Mouse (Mus musculus): ENCODE data around the gene Ulk4. TPM values are rescaled to one million over a fixed set of nuclear protein-coding genes. Genes with fewer than 3 reads are reported as not detected.

Ulk4 gene
- polyA plus RNA-seq, 1 experiment, result 4.6 TPM

DNA sequence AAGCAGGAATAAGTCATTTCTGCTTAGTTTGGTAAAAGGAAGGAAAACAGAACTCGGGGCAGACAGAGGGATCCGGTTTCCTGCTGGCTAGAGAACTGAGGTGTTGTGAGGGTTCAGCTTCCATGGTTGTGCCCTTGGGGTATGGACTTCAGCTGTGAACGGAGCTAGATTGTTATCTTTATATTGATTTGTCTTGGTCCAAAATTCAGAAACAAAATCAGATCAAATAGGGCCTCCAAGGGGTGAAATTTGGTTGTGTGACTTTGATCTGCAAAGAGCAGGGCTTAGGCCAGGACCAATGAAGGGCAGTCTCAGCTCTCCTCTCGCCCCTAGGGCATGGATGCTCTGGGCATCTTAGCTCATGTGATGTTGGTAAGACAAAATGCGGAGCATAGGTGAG lies 292.5 kb downstream of the Ulk4 start:
- H3K27ac ChIP-seq (ENCODE audit: insufficient read depth, low read length), result no peak overlapping the region
- TF ChIP-seq CTCF (IDR thresholded peaks at IDR 0.05; ENCODE audit: borderline replicate concordance, insufficient read depth, low read length) (no peak), POLR2A (IDR thresholded peaks at IDR 0.05; ENCODE audit: low read depth, low read length) (no peak)
- peaks cover 2% of the 10 kb centered on the region; the same call in 1 of the 2 replicates for H3K4me1 ChIP-seq (ENCODE audit: control insufficient read depth, insufficient read depth, low read length)
- no peak overlapping the region for H3K4me3 ChIP-seq (ENCODE audit: insufficient read depth, low read length)

DNA sequence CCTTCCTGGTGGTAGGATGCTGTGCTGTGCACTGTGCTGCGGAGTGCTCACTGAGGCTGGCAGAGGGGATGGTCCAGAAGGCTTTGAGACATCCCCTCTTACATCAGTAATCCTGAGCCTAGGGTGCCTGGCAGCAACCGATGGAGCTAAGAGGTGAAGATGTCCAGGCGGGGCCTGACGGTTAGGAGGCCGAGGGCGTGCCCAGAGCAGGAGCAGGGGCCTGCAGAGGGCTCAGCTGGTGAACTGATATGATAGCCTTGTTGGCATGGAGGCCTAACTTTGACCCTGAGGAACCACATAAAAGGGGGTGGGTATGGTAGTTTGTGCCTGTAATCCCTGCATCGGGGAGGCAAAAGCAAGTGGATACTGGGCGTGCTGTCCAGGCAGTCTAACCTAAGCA lies 293.1 kb downstream of the Ulk4 start:
- TF ChIP-seq CTCF (IDR thresholded peaks at IDR 0.05; ENCODE audit: borderline replicate concordance, insufficient read depth, low read length), result no peak
- no peak for TF ChIP-seq POLR2A (IDR thresholded peaks at IDR 0.05; ENCODE audit: low read depth, low read length)
- Histone ChIP-seq H3K4me3 (ENCODE audit: insufficient read depth, low read length) (no peak overlapping the region), H3K4me1 (ENCODE audit: control insufficient read depth, insufficient read depth, low read length) (peaks cover 2% of the 10 kb centered on the region; the same call in 1 of the 2 replicates), H3K27ac (ENCODE audit: insufficient read depth, low read length) (no peak overlapping the region)

- H3K4me3 ChIP-seq (ENCODE audit: insufficient read depth, low read length), result no peak overlapping the region
- TF ChIP-seq CTCF (IDR thresholded peaks at IDR 0.05; ENCODE audit: borderline replicate concordance, insufficient read depth, low read length) (no peak), POLR2A (IDR thresholded peaks at IDR 0.05; ENCODE audit: low read depth, low read length) (no peak)
- H3K4me1 ChIP-seq (ENCODE audit: control insufficient read depth, insufficient read depth, low read length), result no peaks in the 10 kb centered on the region
- no peak overlapping the region for H3K27ac ChIP-seq (ENCODE audit: insufficient read depth, low read length)
Measured at GRCm38 (mm10) chr9:120981777-120982176, 295.2 kb downstream of the Ulk4 start.

DNA sequence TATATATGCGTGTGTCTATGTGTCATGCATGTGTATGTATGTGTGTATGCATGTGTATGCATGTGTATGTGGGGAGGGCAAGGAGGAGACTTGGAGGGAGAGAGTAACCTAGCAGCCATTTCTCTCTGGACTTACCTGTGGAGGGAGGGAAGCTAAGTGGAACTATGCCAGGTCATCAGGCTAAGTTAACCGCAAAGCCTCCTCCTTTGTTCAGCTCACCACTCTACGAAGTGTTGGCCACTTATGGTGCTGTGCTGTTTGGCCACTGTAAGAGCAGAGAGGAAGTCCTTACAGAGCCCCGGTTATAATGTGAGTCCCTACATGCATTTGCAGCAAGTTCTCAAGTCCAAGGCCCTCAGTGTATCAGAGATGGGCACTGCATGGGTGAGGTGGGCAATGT lies 300.1 kb downstream of the Ulk4 start:
- H3K27ac ChIP-seq (ENCODE audit: insufficient read depth, low read length), result no peak overlapping the region
- no peak for TF ChIP-seq POLR2A (IDR thresholded peaks at IDR 0.05; ENCODE audit: low read depth, low read length)
- TF ChIP-seq CTCF (IDR thresholded peaks at IDR 0.05; ENCODE audit: borderline replicate concordance, insufficient read depth, low read length), result no peak
- no peak overlapping the region for H3K4me3 ChIP-seq (ENCODE audit: insufficient read depth, low read length)
- H3K4me1 ChIP-seq (ENCODE audit: control insufficient read depth, insufficient read depth, low read length), result peaks cover 15% of the 10 kb centered on the region

DNA sequence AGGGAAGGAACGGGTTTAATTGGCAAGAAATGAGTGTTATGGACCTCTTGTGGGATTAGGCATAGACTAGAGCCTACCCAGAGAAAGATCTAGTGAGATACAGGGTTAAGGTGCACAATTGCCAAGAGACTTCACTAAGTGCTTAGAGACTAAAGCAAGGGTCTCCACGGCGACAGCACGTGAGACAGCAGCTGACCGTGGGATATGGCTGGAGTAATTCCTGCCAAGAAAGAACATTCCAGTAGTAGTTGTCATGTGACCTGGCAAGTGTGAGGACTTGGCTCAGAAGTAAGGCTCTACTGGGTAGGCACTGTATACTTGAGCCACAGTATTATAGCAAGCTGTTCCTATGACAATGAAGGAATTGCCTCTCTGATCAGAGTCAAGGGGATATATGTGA lies 300.8 kb downstream of the Ulk4 start:
- H3K27ac ChIP-seq (ENCODE audit: insufficient read depth, low read length), result no peak overlapping the region
- TF ChIP-seq POLR2A (IDR thresholded peaks at IDR 0.05; ENCODE audit: low read depth, low read length) (no peak), CTCF (IDR thresholded peaks at IDR 0.05; ENCODE audit: borderline replicate concordance, insufficient read depth, low read length) (no peak)
- peaks cover 18% of the 10 kb centered on the region for H3K4me1 ChIP-seq (ENCODE audit: control insufficient read depth, insufficient read depth, low read length)
- no peak overlapping the region for H3K4me3 ChIP-seq (ENCODE audit: insufficient read depth, low read length)

GRCm38 (mm10) chr9:120974209-120974608 lies 302.8 kb downstream of the Ulk4 start:
- no peak overlapping the region for H3K27ac ChIP-seq (ENCODE audit: insufficient read depth, low read length)
- TF ChIP-seq CTCF (IDR thresholded peaks at IDR 0.05; ENCODE audit: borderline replicate concordance, insufficient read depth, low read length), result no peak
- TF ChIP-seq POLR2A (IDR thresholded peaks at IDR 0.05; ENCODE audit: low read depth, low read length), result no peak
- H3K4me1 ChIP-seq (ENCODE audit: control insufficient read depth, insufficient read depth, low read length), result peaks cover 18% of the 10 kb centered on the region
- H3K4me3 ChIP-seq (ENCODE audit: insufficient read depth, low read length), result no peak overlapping the region

DNA sequence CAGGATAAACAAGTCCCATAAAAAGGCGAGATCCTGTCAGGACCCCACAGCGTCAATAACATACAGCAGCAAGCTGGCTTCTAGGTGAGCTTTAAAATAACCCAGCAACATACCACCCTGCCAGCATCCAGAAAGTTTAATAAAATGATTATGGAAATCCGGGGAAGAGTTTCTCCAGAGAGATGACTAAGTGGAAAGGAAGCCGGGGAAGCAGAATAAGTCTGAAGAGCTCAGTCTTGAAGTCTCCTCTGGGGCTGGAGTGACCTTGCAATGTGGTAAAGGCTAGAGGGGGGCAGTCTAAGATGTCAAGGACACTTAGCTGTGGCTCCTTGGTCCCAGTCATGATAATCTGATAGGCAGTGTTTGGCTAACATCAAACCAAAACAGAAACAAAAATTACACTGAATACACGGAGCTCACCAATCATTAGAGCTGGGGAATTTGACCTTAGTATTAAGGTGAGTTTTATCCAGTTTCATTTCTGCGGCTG lies 303.9 kb downstream of the Ulk4 start:
- Histone ChIP-seq H3K27ac (ENCODE audit: insufficient read depth, low read length) (peak overlapping the region; percentile 12; the same call in 1 of the 2 replicates), H3K4me1 (ENCODE audit: control insufficient read depth, insufficient read depth, low read length) (peaks cover 18% of the 10 kb centered on the region), H3K4me3 (ENCODE audit: insufficient read depth, low read length) (no peak overlapping the region)
- TF ChIP-seq CTCF (IDR thresholded peaks at IDR 0.05; ENCODE audit: borderline replicate concordance, insufficient read depth, low read length) (no peak), POLR2A (IDR thresholded peaks at IDR 0.05; ENCODE audit: low read depth, low read length) (no peak)

GRCm38 (mm10) chr9:120965007-120965406 lies 312.0 kb downstream of the Ulk4 start:
- 0 out of 2 replicates have a peak, but pooled peaks cover 2% of the 10 kb centered on the region for H3K4me1 ChIP-seq (ENCODE audit: control insufficient read depth, insufficient read depth, low read length)

DNA sequence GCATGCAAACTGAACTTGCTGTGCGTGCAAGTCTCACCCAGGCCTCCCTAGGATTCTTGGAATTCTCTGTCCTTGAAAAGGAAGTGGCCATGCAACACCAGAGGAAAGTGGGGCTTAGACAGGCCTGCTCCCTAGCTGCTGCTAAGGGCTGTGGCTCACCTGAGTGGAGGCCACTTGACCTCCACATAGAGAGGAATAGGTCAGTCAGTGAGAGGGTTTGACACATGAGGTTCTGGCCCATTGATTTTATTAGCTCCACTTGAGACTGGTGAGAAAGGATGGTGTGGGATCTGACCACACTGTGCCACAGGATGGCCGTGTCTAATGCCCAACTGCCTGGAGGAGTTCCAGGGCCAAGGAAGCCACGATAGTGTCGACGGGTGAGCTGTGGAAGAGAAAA lies 312.8 kb downstream of the Ulk4 start:
- no peak for TF ChIP-seq POLR2A (IDR thresholded peaks at IDR 0.05; ENCODE audit: low read depth, low read length)
- Histone ChIP-seq H3K4me1 (ENCODE audit: control insufficient read depth, insufficient read depth, low read length) (0 out of 2 replicates have a peak, but pooled peaks cover 2% of the 10 kb centered on the region), H3K27ac (ENCODE audit: insufficient read depth, low read length) (no peak overlapping the region), H3K4me3 (ENCODE audit: insufficient read depth, low read length) (no peak overlapping the region)

More at GRCm38 (mm10) chr9:120965007-120965406, 312.0 kb downstream of the Ulk4 start:
- TF ChIP-seq CTCF (IDR thresholded peaks at IDR 0.05; ENCODE audit: borderline replicate concordance, insufficient read depth, low read length) (no peak), POLR2A (IDR thresholded peaks at IDR 0.05; ENCODE audit: low read depth, low read length) (no peak)
- no peak overlapping the region for H3K4me3 ChIP-seq (ENCODE audit: insufficient read depth, low read length)
- no peak overlapping the region for H3K27ac ChIP-seq (ENCODE audit: insufficient read depth, low read length)

- H3K4me3 ChIP-seq (ENCODE audit: insufficient read depth, low read length), result no peak overlapping the region
- no peak overlapping the region for H3K27ac ChIP-seq (ENCODE audit: insufficient read depth, low read length)
- H3K4me1 ChIP-seq (ENCODE audit: control insufficient read depth, insufficient read depth, low read length), result 0 out of 2 replicates have a peak, but pooled peaks cover 2% of the 10 kb centered on the region
- TF ChIP-seq POLR2A (IDR thresholded peaks at IDR 0.05; ENCODE audit: low read depth, low read length) (no peak), CTCF (IDR thresholded peaks at IDR 0.05; ENCODE audit: borderline replicate concordance, insufficient read depth, low read length) (no peak)
Measured at GRCm38 (mm10) chr9:120963720-120964119, 313.3 kb downstream of the Ulk4 start.
